Mouse (Mus musculus): ENCODE measurements around the gene Fbxw5. TPM values are rescaled to one million over a fixed set of nuclear protein-coding genes. Genes with fewer than 3 reads are reported as not detected.

The Fbxw5 gene
- 97.9 and 103 TPM in 2 replicates for polyA plus RNA-seq (2015; fragmentation: Nextera tagmentation; extraction: Ambion mirVana)

DNA sequence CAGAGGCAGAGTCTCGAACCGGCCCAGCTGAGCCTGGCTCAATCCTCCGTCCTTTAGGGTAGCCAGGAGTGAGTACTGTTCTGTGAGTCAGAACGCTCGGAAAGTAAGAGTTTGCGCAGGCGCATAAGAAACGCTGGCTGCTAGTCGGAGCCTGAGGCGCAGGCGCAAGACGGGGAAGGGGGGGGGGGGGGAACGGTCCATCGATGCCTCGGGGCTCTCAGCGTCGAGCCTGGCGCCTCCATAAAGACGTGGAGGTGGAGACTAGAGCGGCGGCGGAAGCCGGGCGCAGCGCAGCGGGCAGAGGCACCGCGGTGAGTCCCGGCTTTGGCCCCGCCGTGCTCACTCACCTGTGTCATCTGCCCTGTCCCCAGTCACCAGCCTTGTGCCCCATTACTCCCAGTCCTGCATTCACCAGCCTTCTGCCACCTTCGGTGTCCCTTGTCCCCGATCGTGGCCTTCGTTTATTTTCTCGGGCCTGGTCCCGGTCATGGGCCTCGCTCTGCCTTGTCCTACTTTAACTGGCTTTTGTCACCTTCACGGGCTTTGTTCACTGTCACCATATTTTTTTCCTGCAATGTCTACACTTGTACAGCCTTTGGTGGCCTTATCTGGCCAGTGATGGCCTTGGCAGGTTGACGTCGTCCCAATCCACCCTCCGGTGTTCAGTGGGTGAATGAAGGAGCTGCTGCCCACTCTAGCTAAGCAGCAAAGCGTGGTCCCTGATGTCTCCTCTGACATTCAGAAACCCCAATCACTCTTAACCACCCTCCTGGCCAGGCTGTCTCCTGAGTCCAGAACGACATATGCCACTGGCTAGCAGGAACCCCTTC lies at the start of gene Fbxw5:
Gene Fbxw5, plus strand, starts transcription at position 175 of the 830 bp plus-strand sequence.
- Histone ChIP-seq H3K4me3 (peak within 1 kb of the TSS; percentile 93), H3K27ac (peak within 1 kb of the TSS; percentile 74), H3K4me2 (peak within 1 kb of the TSS; percentile 98), H3K36me3 (ENCODE audit: poor library complexity, severe bottlenecking) (peaks cover 36% of the 10 kb centered on the region), H3K9ac (peak within 1 kb of the TSS; percentile 97), H3K27me3 (no peaks in the 10 kb centered on the region), H3K9me3 (replicated peaks) (no peaks in the 10 kb centered on the region), H3K4me1 (peaks cover 21% of the 10 kb centered on the region)
- 2% methylated on average over 39 of the region's 44 CpGs for WGBS
- ATAC-seq: peak; percentile 91

- WGBS: 83% methylated on average over 8 of the region's 8 CpGs
- ATAC-seq: no peak
- no peak overlapping the region for H3K9ac ChIP-seq
Measured at GRCm38 (mm10) chr2:25450853-25451647, 49.5 kb upstream of the Fbxw5 start.

GRCm38 (mm10) chr2:25452951-25453350 lies 47.6 kb upstream of the Fbxw5 start:
- ATAC-seq: no peak
- H3K4me2 ChIP-seq: no peak overlapping the region
- no peak overlapping the region for H3K27ac ChIP-seq
- H3K9me3 ChIP-seq (replicated peaks): no peaks in the 10 kb centered on the region
- no peaks in the 10 kb centered on the region for H3K4me1 ChIP-seq
- 50% methylated on average over 1 of the region's 1 CpGs for WGBS
- peaks cover 15% of the 10 kb centered on the region for H3K36me3 ChIP-seq (ENCODE audit: poor library complexity, severe bottlenecking)
- H3K4me3 ChIP-seq: no peak overlapping the region
- no peak overlapping the region for H3K9ac ChIP-seq
- H3K27me3 ChIP-seq: no peaks in the 10 kb centered on the region

More at GRCm38 (mm10) chr2:25450853-25451647, 49.5 kb upstream of the Fbxw5 start:
- H3K27ac ChIP-seq: no peak overlapping the region
- no peaks in the 10 kb centered on the region for H3K27me3 ChIP-seq
- H3K4me2 ChIP-seq: no peak overlapping the region
- no peaks in the 10 kb centered on the region for H3K4me1 ChIP-seq
- no peak overlapping the region for H3K4me3 ChIP-seq
- peaks cover 29% of the 10 kb centered on the region for H3K36me3 ChIP-seq (ENCODE audit: poor library complexity, severe bottlenecking)
- no peaks in the 10 kb centered on the region for H3K9me3 ChIP-seq (replicated peaks)

DNA sequence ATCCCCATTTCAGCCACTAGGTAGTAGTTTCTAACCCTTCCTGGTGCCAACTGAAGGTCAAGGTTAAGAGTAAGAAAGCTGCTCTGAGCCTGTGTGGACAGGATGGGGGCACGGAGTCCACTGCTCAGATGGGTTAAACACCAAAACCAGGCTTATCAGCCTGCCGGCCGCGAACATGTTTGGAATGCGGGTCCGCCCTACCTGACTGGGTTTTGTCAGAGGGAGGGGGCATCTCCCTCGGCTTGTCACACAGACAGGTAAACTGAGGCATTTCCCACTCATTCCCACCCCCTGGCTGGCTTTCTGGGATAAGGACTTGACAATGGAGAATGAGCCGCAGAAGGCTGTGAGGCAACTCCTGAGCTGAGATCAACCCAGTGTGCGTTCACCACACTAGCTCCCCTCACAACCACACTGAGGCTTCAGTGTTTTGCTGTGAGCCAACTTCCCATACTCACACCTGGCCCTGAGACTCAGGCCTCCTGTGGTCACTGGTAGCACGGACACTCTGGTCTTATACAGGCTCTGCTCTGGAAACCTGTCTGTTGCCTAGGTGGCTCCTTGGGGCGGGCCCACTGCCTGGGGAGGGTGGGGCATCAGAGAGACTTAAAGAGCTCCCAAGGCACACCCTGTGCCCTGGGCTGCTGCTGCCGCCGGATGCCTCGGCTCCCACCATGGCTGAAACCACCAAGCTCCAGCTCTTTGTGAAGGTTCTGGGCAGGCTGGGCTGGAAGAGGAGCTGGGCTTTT lies 44.2 kb upstream of the Fbxw5 start, which contains the start of gene Clic3:
Gene Clic3, plus strand, starts transcription at position 634 of the 749 bp plus-strand sequence.
- Histone ChIP-seq H3K4me3 (no peak within 1 kb of the TSS), H3K9ac (no peak within 1 kb of the TSS), H3K4me1 (peaks cover 21% of the 10 kb centered on the region), H3K27me3 (no peaks in the 10 kb centered on the region), H3K9me3 (replicated peaks) (no peaks in the 10 kb centered on the region), H3K36me3 (ENCODE audit: poor library complexity, severe bottlenecking) (peaks cover 19% of the 10 kb centered on the region), H3K27ac (no peak within 1 kb of the TSS), H3K4me2 (no peak within 1 kb of the TSS)
- 72% methylated on average over 14 of the region's 14 CpGs for WGBS
- no peak for ATAC-seq

GRCm38 (mm10) chr2:25457022-25457896 lies 43.3 kb upstream of the Fbxw5 start:
- Histone ChIP-seq H3K9me3 (replicated peaks) (no peaks in the 10 kb centered on the region), H3K4me2 (no peak overlapping the region), H3K36me3 (ENCODE audit: poor library complexity, severe bottlenecking) (peaks cover 19% of the 10 kb centered on the region), H3K4me3 (no peak overlapping the region), H3K4me1 (peaks cover 26% of the 10 kb centered on the region), H3K27me3 (no peaks in the 10 kb centered on the region), H3K27ac (no peak overlapping the region), H3K9ac (no peak overlapping the region)
- WGBS: 85% methylated on average over 9 of the region's 9 CpGs
- ATAC-seq: no peak

DNA sequence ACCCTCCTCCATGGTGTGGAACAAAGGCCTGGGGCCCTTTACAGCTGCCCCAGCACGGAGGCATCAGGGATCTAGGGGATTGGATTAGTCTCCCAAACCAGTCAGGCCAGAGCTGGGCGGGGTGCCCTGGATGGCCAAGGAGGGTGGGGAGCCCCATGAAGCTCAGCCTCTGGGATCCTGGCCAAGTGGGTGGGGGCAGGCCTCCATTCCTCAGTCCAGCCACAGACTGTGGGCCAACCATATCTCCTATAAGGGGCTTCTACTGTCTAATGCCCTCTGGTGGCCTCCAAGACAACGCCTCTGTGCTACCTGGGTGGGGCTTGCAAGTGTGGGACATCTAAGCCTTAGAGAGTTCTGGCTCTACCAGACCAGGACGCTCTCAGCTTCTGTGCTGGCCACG lies 41.6 kb upstream of the Fbxw5 start:
- H3K4me3 ChIP-seq: no peak overlapping the region
- H3K27me3 ChIP-seq: no peaks in the 10 kb centered on the region
- H3K36me3 ChIP-seq (ENCODE audit: poor library complexity, severe bottlenecking): peaks cover 19% of the 10 kb centered on the region
- no peak for ATAC-seq
- H3K9ac ChIP-seq: no peak overlapping the region
- H3K27ac ChIP-seq: no peak overlapping the region
- WGBS: 80% methylated on average over 5 of the region's 5 CpGs
- peak overlapping the region; percentile 67; the same call in 1 of the 2 replicates for H3K4me2 ChIP-seq
- no peaks in the 10 kb centered on the region for H3K9me3 ChIP-seq (replicated peaks)
- H3K4me1 ChIP-seq: peaks cover 26% of the 10 kb centered on the region

DNA sequence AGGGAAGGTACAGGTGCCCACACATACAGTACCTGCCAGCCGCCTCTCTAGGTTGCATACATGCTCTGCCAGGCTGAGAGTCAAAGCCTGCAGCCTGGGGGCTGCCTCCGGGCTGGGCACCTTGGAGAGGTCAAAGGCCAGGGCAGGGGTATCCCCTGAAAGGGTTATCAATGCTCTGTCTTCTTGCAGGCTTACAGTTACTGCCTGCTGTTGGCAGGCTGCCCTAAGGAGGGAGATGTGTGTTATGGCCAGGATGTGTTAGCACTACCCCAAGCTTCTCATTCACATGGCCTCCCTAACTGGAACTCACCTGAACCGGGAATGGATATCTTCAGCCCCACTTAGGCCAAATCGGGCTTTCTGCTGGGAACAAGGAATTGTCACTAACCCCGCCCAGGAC lies 40.4 kb upstream of the Fbxw5 start:
- WGBS: 28% methylated on average over 5 of the region's 5 CpGs
- Histone ChIP-seq H3K27me3 (no peaks in the 10 kb centered on the region), H3K36me3 (ENCODE audit: poor library complexity, severe bottlenecking) (peaks cover 19% of the 10 kb centered on the region), H3K27ac (peak overlapping the region; percentile 97), H3K4me3 (peak overlapping the region; percentile 69), H3K4me1 (peaks cover 26% of the 10 kb centered on the region), H3K9ac (peak overlapping the region; percentile 83), H3K4me2 (peak overlapping the region; percentile 67), H3K9me3 (replicated peaks) (no peaks in the 10 kb centered on the region)
- peak; percentile 31 for ATAC-seq

DNA sequence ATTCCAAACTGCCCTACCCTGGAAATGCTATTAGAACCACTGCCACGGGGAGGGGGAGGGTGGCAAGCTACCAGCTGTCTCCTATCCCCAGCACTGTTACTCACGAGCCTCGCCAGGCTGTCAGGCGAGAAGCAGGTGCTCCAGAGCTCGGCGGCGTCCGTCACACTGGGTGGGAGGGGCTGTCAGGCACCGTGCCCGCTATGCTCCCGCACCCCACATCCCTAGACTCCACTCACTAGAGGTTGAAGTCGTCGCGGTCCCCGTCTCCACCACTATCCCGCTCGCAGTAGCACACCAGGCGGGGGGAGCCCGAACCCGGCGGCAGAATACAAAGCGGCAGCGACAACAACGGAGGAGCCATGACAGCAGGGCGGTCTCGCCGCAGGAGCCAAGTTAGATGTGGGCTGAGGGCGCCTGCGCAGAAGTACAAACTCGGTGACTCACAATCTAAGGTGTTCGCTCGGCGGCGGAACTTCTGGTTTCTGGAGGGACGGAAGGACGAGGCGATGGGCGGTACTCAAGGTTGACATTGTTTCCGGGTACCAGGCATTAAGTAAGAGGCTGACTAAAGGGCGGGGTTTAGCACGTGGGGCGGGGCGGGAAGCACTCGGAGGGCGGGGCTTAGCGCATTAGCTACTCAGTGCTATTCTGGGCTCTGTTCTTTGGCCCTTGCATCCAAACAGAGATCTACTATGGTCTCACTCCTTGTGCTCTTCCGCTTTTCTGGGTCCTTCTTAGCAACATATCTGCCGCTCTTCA lies 39.8 kb upstream of the Fbxw5 start, which contains the start of gene Paxx:
Gene Paxx, minus strand, starts transcription at position 544 of the 759 bp plus-strand sequence.
- Histone ChIP-seq H3K9ac (peak within 1 kb of the TSS; percentile 83), H3K4me2 (peak within 1 kb of the TSS; percentile 67), H3K27me3 (no peaks in the 10 kb centered on the region), H3K36me3 (ENCODE audit: poor library complexity, severe bottlenecking) (peaks cover 19% of the 10 kb centered on the region), H3K27ac (peak within 1 kb of the TSS; percentile 97), H3K4me3 (peak within 1 kb of the TSS; percentile 69), H3K9me3 (replicated peaks) (no peaks in the 10 kb centered on the region), H3K4me1 (peaks cover 26% of the 10 kb centered on the region)
- ATAC-seq: peak; percentile 92
- under 1% methylated on average over 48 of the region's 48 CpGs for whole genome bisulfite sequencing

DNA sequence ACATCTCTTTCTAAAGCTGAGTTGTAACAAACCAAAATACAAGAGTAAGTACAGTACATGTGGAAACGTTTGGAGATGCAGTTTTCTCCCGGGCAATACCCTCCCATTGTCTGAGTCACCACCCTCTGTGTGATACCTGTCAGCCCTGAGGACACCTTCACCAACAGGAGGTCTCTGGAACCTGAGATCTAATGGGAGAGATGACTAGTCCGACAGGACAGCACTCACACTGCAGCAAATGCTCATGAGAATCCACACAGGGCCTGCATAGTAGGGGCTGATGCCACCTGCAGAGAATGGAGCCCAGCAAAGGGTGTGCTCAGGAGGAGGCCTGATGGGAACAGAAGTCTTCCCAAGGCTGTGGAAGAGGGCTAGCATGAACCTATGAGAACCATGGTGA lies 39.1 kb upstream of the Fbxw5 start:
- no peaks in the 10 kb centered on the region for H3K27me3 ChIP-seq
- WGBS: 27% methylated on average over 3 of the region's 3 CpGs
- H3K9ac ChIP-seq: peak overlapping the region; percentile 83
- H3K4me2 ChIP-seq: peak overlapping the region; percentile 67
- peaks cover 32% of the 10 kb centered on the region for H3K4me1 ChIP-seq
- H3K27ac ChIP-seq: peak overlapping the region; percentile 97
- H3K36me3 ChIP-seq (ENCODE audit: poor library complexity, severe bottlenecking): peaks cover 19% of the 10 kb centered on the region
- no peaks in the 10 kb centered on the region for H3K9me3 ChIP-seq (replicated peaks)
- ATAC-seq: peak; percentile 12
- peak overlapping the region; percentile 69 for H3K4me3 ChIP-seq

- no peak overlapping the region for H3K9ac ChIP-seq
- H3K27me3 ChIP-seq: no peaks in the 10 kb centered on the region
- 0 out of 2 replicates have a peak, but pooled peaks cover 7% of the 10 kb centered on the region for H3K36me3 ChIP-seq (ENCODE audit: poor library complexity, severe bottlenecking)
- peaks cover 34% of the 10 kb centered on the region for H3K4me1 ChIP-seq
- no peak for ATAC-seq
- no peak overlapping the region for H3K27ac ChIP-seq
- H3K9me3 ChIP-seq (replicated peaks): no peaks in the 10 kb centered on the region
- no peak overlapping the region for H3K4me3 ChIP-seq
- no peak overlapping the region for H3K4me2 ChIP-seq
- WGBS: 82% methylated on average over 3 of the region's 3 CpGs
Measured at GRCm38 (mm10) chr2:25463630-25464029, 36.9 kb upstream of the Fbxw5 start.
